Mouse (Mus musculus): ENCODE results near the gene Limch1.

DNA sequence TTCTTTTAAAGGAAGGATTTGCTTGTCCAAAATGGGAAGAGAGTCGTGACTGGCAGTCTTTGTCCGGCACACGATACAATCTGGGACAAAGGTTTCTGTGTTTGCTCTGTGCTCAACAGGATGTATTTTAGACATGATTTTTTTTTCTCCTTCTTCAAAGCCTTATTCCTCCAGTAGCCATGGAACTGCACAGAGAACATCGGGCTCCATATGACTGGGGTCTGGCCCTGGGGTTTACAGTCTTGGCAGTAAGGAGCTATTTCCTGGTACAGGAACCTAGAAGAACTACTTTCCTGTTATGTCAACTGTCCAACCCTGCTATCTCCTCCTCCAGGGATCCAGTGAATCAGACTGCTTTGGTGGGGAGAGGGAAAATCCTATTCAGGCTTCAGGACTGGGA lies 22.6 kb upstream of the Limch1 start:
- TF ChIP-seq GATA1 (IDR thresholded peaks at IDR 0.05; ENCODE audit: borderline replicate concordance, low read length), result no peak
- no peak for TF ChIP-seq FLI1 (IDR thresholded peaks at IDR 0.05; ENCODE audit: low read length)
